Mouse (Mus musculus): ENCODE measurements at regions not wholly inside any gene's neighbourhood (a gene's known extent, or its start where the extent isn't known, plus 50 kb on each side); places are given as distances from the start of the nearest gene placed in this dataset.

DNA sequence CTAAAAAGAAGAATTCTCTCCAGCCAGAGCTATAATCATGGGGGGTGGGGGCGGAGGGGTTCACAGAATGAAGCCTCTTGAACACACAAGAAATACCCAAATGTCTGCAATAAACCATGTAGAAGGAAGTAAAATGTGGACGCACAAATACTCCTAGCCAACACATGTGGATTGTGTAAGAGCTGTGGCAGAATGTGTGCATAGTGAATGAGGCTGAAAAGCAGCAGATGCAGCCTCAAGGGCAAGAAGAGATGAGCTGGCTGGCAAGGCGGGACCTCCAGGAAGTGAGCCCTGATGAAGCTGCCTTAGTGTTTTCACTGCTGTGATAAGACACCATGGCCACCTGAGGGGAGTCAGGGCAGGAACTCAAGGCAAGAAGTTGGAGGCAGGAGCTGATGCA, 53.3 kb upstream of the Arhgap28 start:
- no peak for DNase-seq

- DNase-seq, result no peak
Measured at GRCm38 (mm10) chr17:68060455-68060854, 56.5 kb upstream of the Arhgap28 start.

- DNase-seq, result no peak
Measured at GRCm38 (mm10) chr17:68065751-68066150, 61.8 kb upstream of the Arhgap28 start.

- no peak for DNase-seq
Measured at GRCm38 (mm10) chr17:68066204-68066603, 62.3 kb upstream of the Arhgap28 start.

DNA sequence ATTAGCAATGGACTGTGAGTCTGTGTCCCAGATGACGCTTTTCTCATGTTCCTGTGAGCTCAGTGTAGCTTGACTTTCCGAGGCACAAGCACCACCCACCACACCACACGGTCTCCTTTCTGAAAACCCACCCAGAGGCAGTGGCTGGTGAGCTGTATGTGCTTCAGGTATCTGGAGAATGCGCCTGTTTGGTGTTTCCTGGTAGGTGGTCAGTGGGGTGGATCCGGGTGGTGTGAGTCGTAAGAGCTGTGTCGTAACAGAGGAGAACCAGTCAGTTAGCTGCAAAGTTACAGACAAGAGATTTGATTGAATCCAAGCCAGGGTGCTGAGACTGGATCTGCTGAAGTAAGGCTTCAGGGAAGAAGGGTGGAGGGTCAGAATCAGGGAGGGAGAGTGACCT, 65.1 kb upstream of the Arhgap28 start:
- no peak for DNase-seq

DNA sequence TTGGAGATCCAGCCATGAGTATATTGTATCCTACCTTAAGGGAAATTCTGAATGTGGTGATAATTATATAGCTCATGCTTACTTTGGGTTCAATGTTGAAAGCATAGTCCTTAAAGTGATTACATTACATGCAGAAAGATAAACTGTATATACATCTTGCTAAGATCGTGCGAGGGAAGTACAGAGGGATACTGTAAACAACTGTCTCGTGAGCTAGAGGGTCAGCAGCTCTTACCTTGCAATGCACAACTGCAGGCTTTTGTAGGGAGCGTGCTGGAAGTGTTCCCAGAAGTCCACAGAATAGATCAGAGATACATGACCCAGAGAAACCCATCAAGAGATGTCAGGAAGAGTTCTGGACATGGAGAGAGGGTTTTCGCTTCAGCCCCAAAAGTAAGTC, 65.6 kb upstream of the Arhgap28 start:
- DNase-seq, result no peak

GRCm38 (mm10) chr17:68071472-68071871, 67.6 kb upstream of the Arhgap28 start:
- no peak for DNase-seq

DNA sequence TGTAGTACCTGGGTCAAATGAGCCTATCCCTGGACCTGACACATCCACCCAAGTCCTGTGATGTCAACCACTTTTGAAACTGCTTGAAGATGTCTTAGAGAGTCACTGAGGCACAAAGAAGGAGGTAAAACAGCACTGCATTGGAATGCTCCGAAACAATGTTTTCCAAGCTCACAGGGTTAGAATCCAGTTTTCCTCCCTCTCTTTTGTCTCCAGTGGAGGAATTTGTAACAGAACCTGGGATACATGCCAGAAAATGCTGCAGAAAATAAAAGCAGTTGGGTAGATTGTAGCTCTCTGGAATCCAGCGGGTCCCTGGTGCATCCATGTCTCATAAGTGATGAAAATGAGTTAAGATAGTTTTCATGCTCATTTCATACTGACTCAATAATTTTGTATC, 71.8 kb upstream of the Arhgap28 start:
- no peak for DNase-seq

- no peak for DNase-seq
Measured at GRCm38 (mm10) chr17:68078709-68079108, 74.8 kb upstream of the Arhgap28 start.

DNA sequence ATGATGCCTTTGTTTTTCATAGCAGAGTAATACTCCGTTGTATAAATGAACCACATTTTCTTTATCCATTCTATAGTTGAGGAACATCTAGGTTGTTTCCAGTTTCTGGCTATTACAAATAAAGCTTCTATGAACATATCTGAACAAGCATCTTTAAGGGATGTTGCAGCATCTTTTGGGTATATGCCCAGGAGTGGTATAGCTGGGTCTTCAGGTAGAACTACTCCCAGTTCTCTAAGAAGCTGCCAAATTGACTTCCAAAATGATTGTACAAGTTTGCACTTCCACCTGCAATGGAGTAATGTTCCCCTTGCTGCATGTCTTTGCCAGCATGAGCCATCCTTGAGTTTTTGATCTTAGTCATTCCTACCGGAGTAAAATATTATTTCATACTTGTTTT, 80.5 kb upstream of the Arhgap28 start:
- DNase-seq, result no peak

DNA sequence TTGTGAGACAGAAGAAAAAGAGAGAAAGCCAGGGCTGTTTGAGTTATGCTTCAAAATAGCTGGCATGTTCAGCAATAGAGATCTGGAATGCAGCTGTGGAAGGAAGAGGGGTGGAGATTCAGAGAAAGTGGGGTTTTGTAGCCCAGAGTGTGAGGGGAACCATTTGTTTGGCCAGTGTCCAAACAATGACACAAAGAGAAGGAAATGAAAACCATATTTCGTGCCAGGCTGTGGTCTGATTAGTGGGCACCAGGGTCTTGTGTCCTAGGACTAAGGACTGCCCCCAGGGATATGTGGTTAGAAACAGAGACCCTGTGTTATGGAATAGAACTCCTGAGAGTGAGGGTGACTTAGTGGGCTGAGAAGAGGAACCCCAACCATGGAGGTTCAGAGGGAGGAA, 83.2 kb upstream of the Arhgap28 start:
- no peak for DNase-seq

DNA sequence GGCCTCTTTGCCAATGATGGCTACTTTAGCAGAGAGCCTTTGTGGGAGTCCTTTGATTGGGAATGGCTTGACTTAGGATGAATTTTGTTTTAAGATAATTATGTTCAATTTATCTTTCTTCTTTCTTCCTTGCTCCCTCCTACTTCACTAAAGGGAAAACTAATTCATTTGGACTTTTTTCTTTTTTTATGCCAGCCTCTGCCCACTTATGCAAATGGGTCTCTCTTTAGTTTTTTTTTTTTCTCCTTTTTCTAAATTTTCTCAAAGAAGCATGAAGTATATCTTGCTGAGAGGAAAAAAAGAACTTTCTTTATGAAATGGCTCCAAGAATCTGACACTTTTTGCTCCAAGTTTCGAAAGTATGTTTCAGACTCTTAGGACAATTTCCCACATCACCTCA, 85.3 kb upstream of the Arhgap28 start:
- DNase-seq, result no peak

GRCm38 (mm10) chr17:68089830-68090229, 85.9 kb upstream of the Arhgap28 start:
- no peak for DNase-seq

DNA sequence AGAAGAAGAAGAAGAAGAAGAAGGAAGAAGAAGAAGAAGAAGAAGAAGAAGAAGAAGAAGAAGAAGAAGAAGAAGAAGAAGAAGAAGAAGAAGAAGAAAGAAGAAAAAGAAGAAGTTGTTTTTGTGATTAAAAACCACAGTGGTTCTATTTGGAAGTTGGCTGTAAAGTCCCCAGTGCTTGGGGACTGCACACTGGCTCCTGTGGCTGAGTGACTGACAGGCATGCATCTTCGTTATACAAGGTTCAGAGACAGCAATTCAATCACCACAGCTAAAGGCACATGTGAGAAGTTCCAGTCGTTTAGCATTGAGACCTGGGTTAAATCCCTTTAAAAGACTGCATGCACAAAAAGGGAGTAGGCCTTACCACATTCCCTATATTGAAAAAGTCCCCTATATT, 93.1 kb upstream of the Arhgap28 start:
- no peak for DNase-seq

DNA sequence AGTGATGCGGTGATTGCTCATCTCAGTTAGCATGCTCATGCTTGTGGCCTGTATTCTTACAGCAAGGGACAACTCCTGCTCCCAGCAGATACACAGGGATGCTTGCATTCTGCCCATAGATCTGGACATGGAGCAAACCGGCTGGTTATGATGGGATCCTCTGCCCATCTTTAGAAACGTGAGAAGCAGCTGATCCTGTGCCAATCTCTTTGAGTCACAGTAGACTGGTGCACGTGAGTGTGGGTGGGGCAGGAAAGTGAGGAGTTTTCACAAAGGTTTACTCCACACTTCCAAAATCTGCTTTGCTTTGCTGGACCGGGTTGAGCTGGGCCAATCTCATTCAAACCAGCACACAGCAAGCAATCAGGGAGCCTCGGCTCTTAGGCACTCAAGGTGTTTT, 93.5 kb upstream of the Arhgap28 start:
- no peak for DNase-seq

DNA sequence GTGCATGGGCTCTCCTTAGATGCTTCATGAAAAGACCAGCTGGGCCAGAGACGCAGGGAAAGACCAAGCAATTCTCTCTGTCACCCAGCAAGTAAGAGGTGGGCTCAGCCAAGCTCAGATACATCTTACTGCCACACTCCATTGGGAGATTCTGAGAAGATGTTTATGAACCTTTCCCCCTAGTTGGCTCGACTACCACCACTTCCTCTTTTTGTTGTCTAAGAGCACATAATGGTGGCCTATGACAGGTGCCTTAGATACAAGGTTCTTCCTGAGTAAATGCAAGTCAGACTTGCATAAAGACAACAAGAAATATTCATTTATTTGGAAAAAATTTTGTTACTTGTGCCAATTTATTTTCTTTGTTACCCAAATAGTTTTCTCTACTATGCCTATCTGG, 96.2 kb upstream of the Arhgap28 start:
- no peak for DNase-seq

DNA sequence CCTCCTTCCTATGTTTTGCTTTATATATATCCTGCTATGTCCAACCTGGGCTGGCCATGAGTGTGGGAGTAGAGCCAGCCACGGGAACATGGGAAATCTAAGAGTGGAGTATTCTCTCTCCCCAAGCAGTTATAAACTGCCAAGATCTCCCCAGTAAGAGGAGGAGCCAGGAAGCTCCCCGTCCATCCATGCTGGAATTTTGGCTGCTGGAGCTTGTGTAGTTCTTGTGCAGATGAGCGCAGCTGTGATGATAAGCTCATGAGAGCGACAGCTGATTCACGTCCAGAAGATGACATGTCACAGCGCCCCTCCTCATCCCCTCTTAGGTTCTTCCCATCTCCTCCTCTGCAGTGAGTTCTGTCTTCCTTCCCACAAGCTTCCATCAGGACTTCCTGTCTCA, 99.4 kb upstream of the Arhgap28 start:
- DNase-seq, result no peak

GRCm38 (mm10) chr17:68106366-68106765, 102.4 kb upstream of the Arhgap28 start:
- DNase-seq, result no peak

- no peak for DNase-seq
Measured at GRCm38 (mm10) chr17:68107875-68108274, 104.0 kb upstream of the Arhgap28 start.

GRCm38 (mm10) chr17:68111834-68112473, 108.0 kb upstream of the Arhgap28 start:
- DNase-seq, result no peak

- no peak for DNase-seq
Measured at GRCm38 (mm10) chr17:68112763-68113330, 108.9 kb upstream of the Arhgap28 start.

- DNase-seq, result no peak
Measured at GRCm38 (mm10) chr17:68115599-68115998, 111.7 kb upstream of the Arhgap28 start.

DNA sequence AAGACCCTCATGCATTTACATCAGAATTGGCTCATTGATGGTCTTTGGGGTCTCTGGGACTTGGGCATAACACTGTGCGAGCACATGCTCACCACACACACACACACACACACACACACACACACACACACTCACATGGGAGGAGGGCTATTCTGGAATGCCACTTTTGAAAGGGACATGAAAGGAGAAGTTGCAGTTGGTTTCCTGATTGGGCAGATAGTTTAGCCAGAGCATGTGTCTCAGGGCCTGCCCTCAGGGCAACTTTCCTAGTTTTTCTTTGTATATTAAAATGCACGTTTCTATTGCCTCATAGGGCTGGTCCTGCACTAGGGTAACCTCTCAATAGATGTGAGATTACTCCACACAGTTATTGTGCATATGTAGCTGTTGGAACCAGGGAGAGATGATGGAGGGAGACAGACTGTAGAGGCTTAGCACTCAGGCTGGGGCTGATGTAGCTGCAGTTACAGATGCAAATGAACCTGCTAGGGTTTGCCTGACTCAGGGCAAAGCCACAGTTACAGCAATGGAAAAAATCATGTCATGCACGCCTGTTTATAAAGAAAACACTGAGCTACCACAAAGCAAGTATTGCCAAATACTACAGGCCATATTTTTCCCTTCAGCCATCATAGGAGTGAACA, 115.3 kb upstream of the Arhgap28 start:
- DNase-seq, result no peak

- DNase-seq, result no peak
Measured at GRCm38 (mm10) chr17:68120230-68120629, 116.3 kb upstream of the Arhgap28 start.

GRCm38 (mm10) chr17:68120744-68121143, 116.8 kb upstream of the Arhgap28 start:
- DNase-seq, result no peak

Data from spleen, adult 18-20 months (tissue).